ENCODE assay signal across 10 mouse cellular contexts in the genomic region with DNA sequence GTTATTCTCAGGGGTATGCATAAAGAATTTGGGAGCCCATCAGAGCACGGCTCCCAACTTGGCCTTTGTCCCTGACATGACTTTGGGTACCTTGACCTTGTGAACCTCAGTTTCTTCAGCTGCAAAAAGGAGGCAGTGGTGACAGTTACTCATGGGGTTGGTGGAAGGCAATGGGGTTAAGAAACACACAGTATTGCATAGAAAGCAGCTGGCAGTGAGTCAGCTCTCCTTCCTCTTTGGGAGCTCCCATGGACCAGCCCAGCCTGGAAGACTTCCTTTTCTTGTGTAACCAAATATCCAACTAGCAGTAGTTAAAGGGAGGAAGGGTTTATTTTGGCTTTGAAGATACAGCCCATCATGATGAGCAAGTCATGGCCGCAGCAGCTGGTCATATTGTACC. TPM values are rescaled to one million over a fixed set of nuclear protein-coding genes. Genes with fewer than 3 reads are reported as not detected.
DNase-seq lines count a peak whose midpoint lies in the region; ATAC-seq and TF ChIP-seq lines count a peak whose summit lies in the region.
"Had no signal": no experiment of that assay in that cellular context is flagged by ENCODE, and none has a peak within 500 bp of the region (broad histone marks: within the 10 kb centered on the region; RNA-seq: fewer than 3 reads in every experiment).

No protein-coding gene starts in this region.

- no peak for TF ChIP-seq CTCF in kidney, adult 2 months (conservative IDR thresholded peaks at IDR 0.05; ENCODE audit: insufficient read depth, insufficient read length, low read depth, low read length)

- peak; percentile 98 for ATAC-seq in granulocyte monocyte progenitor cell, adult 5-6 weeks (replicated peaks; ENCODE audit: poor library complexity, severe bottlenecking)
- peak; percentile 98 for ATAC-seq in megakaryocyte, adult 5-6 weeks (ENCODE audit: poor library complexity, severe bottlenecking)
- no peak for ATAC-seq in forebrain, embryonic 15.5 days (replicated peaks)
- ATAC-seq: intestine, postnatal 0 days had no signal

- no peak overlapping the region for H3K4me3 ChIP-seq in kidney, adult 2 months (ENCODE audit: insufficient read depth, low read depth, low read length)
- H3K4me3 ChIP-seq in forebrain, embryonic 15.5 days: no peak overlapping the region
- H3K4me3 ChIP-seq: limb, embryonic 12.5 days had no signal

- peak; percentile 4 to 14 for DNase-seq in kidney, postnatal 36 days
- DNase-seq in kidney, adult 2 months: no peak
- peak; percentile 46 to 56 for DNase-seq in adrenal gland, postnatal 36 days
- DNase-seq in right cerebral cortex, adult 2 months (ENCODE audit: low spot score in 2 of 2): no peak
- DNase-seq: midbrain, embryonic 14.5 days had no signal

- no peak for TF ChIP-seq POLR2A in kidney, adult 2 months (IDR thresholded peaks at IDR 0.05; ENCODE audit: low read depth, low read length)

- H3K27me3 ChIP-seq in kidney, adult 2 months (replicated peaks; ENCODE audit: control insufficient read depth, insufficient read depth, low read length): no peaks in the 10 kb centered on the region
- no peaks in the 10 kb centered on the region for H3K27me3 ChIP-seq in forebrain, embryonic 15.5 days

- H3K4me2 ChIP-seq in forebrain, embryonic 15.5 days (replicated peaks): no peak overlapping the region
- H3K4me2 ChIP-seq: limb, embryonic 12.5 days had no signal

- no peaks in the 10 kb centered on the region for H3K4me1 ChIP-seq in kidney, adult 2 months (ENCODE audit: control insufficient read depth, insufficient read depth, low read length)
- no peaks in the 10 kb centered on the region for H3K4me1 ChIP-seq in forebrain, embryonic 15.5 days

- H3K9me3 ChIP-seq in forebrain, embryonic 15.5 days: no peaks in the 10 kb centered on the region
- H3K9me3 ChIP-seq: limb, embryonic 12.5 days had no signal

- 71% methylated on average over 2 of the region's 2 CpGs for WGBS in kidney, adult 2 months
- WGBS in forebrain, embryonic 15.5 days: 92% methylated on average over 2 of the region's 2 CpGs

- H3K36me3 ChIP-seq in kidney, adult 2 months (ENCODE audit: control insufficient read depth, insufficient read depth, low read length): no peaks in the 10 kb centered on the region
- H3K36me3 ChIP-seq in forebrain, embryonic 15.5 days: no peaks in the 10 kb centered on the region
- H3K36me3 ChIP-seq: limb, embryonic 12.5 days had no signal

- no peak overlapping the region for H3K27ac ChIP-seq in kidney, adult 2 months (ENCODE audit: insufficient read depth, low read depth, low read length)
- H3K27ac ChIP-seq in forebrain, embryonic 15.5 days (replicated peaks): no peak overlapping the region
- H3K27ac ChIP-seq: limb, embryonic 12.5 days had no signal

- H3K9ac ChIP-seq in forebrain, embryonic 15.5 days (replicated peaks): no peak overlapping the region
- H3K9ac ChIP-seq: limb, embryonic 12.5 days had no signal

RNA-seq across cellular contexts. Expression of a gene that starts 41.7 kb away (rescaled TPM):
- 30.3 and 35.2 TPM in 2 replicates for polyA plus RNA-seq in kidney, adult 2 months (2012; rRNA removed)
- total RNA-seq in adrenal gland, postnatal 36 days (2021): 10 to 100 TPM; 54.8 to 83.5 TPM
- 56.3 and 63.0 TPM in 2 replicates for total RNA-seq in granulocyte monocyte progenitor cell, adult 5-6 weeks (2014; fragmentation: Nextera tagmentation)
- 29.1 and 33.2 TPM in 2 replicates for total RNA-seq in granulocyte monocyte progenitor cell, adult 5-6 weeks (2017)
- total RNA-seq in megakaryocyte, adult 5-6 weeks (2015): 8.0 and 14.3 TPM in 2 replicates
- 0.89 and 5.4 TPM in 2 replicates for total RNA-seq in megakaryocyte, adult 5-6 weeks (2017)
- 31.7 and 33.0 TPM in 2 replicates for polyA plus RNA-seq in forebrain, embryonic 15.5 days (2015; fragmentation: Nextera tagmentation; extraction: Ambion mirVana)

Comparison
In these comparisons a context has a peak if more than half of its experiments do, and no peak if none do; other contexts are left out.
1. DNase-seq: peak in kidney, postnatal 36 days (2 of 2) and adrenal gland, postnatal 36 days (2 of 2); none in kidney, adult 2 months (single experiment) and right cerebral cortex, adult 2 months (0 of 2).